Mouse (Mus musculus): ENCODE measurements at regions not wholly inside any gene's neighbourhood (a gene's known extent, or its start where the extent isn't known, plus 50 kb on each side); places are given as distances from the start of the nearest gene placed in this dataset.

GRCm38 (mm10) chr13:115425610-115426562 lies 324.1 kb upstream of the Itga1 start:
- DNase-seq: no peak

DNA sequence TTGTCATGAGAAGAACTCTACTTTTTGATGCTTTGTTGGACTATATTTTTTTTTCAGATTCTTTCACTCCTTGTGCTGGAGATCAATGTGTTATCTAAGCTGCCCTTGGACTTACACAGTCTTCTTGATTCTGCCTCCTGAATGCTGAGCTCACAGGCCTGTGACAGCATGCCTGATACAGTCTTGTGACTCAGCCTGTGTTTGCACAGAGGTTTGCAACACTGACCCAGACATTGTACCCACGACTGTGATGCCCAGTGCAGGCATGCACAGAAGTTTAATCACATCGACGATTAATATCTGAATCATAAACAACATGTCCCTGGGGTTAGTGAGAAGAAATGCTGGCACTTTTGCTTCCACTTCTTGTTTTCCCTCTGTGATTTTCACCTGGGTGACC lies 322.0 kb upstream of the Itga1 start:
- DNase-seq: no peak

- no peak for DNase-seq
Observed at GRCm38 (mm10) chr13:115421483-115421882, 319.7 kb upstream of the Itga1 start.

- no peak for DNase-seq
Observed at GRCm38 (mm10) chr13:115417829-115418228, 316.1 kb upstream of the Itga1 start.

GRCm38 (mm10) chr13:115413721-115414531 lies 312.2 kb upstream of the Itga1 start:
- DNase-seq: no peak

DNA sequence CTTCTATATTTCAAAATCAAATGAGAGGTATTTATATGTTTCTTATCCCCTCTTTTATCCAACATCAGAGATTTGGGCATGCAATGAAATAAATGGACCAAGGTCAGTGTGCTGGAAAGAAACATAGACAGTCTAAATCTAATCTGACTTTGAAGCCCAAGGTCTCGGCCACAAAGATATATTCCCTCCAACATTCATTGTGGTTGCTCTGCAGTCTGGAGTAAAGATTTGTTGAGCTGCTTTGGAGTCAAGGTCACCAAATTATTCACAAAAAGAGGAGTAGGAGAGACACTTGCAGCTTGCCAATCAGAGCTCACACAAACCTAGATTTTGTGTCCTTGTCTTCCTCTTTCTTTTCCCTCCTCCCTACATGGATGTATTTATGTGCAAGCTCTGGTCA lies 304.2 kb upstream of the Itga1 start:
- no peak for DNase-seq

DNA sequence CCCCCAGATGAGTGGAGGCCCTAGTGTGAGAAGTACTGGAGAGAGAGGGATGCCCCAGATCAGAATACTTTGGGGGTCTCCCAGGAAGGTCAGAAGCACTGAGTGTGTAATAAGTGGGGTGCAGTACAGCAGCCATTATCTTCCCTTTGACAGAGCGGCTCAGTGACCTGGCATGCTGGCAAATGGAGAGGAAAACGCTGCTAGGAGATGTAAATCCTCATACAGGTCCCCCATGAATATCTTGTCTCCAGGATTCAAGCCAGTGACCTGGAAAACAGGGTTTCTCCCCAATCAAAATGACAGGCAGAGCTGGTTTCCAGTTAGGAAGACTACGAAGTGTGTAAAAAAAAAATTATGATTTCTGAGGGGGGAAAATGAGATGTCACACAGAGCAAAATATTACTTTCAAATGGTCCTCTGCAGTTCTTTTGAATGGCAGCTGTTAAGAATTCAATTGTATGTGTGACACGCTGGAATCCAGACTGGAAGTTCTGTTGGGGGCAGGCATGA lies 299.0 kb upstream of the Itga1 start:
- no peak for DNase-seq

- no peak for DNase-seq
Observed at GRCm38 (mm10) chr13:115379682-115380081, 277.9 kb upstream of the Itga1 start.

DNA sequence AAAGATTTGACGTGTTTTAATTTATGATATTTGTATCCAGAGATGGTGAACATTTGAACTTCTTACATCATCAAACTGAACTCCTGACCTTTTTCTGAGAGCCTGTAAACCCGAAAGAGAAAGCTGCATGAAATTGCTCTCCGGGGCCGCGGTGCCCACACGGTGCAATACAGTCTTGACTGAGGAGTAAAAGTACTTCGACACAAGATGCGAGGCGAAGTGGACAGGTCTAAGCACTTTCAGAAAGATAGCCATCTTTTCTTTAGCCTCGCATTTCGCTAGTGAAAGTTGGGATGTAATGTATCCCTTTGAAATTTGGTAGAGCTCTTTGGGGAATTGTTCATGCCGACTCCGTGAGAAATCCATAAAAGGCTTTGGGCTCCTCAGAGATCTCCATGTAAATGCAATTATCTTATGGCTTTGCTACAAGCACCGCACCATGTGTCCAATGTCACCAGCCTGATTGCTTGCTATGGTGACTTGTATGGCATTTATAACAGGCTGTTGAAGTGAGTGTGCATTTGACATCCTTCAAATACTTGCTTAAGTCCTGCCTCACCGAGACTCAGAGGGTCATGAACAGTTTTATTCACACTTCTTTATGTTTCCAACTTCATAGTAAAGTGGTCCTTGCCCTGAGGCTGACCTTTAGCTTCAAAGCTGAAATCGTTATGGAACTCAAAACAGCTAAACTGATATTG lies 274.6 kb upstream of the Itga1 start:
- no peak for DNase-seq

DNA sequence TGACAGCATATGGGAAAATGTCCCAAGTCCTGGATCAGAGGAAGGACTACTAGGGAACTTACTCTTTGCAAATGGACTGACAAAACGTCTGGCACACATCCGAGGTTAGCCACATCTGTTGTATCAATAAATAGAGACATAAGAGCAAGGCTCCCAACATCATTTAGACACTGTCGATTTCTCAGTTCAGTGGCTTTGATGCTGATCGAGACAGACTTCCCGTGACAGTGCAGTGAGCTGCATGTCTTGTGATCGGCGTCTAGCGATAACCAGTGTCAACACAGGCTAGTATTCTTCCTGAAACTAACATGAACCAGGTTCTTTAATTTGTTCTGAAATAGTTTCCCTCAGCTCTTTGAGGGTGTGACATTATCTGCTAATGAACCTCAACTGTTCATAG lies 259.7 kb upstream of the Itga1 start:
- no peak for DNase-seq

- no peak for DNase-seq
Observed at GRCm38 (mm10) chr13:115347022-115347398, 245.2 kb upstream of the Itga1 start.

DNA sequence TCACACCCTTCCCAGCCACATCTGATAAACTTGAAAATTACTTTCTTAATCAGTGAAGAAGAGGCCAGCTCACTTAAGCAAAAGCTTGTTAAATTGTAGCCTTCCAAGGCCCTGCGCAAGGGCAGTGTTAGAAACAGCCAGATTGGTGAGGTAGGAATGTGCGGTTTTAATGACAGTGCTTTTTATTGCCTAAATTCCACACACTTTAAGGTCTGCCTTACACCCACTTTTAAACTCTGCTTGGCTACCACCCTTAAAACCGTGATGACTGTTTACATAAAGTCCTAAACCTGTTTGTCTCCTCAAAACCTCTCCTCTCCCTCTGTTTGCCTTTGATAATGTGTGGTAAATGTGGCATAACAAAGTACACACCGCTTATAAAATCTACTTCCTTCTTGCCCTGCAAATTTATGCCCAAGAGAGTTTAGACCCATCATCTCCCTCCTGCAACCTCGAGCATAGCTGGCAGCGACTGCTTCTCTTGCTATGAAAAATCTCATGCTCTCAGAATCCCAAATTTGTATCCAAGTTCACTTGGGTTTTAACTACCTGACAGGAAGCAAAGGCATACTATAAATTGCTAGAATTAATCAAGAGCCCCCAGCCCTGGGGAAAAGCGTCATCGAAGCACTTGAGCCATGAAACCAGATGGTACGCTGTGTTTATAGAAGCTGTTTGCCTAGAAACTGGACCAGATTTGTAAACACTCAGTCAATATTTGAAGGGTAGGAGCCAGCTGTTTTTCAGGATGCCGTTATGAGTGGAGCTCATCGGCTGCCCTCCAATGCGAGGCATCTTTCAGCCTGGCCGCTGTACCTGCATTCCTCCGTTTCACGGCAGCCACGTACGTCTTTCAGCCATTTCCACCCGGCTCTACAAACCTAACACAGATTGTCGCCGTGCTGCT lies 244.6 kb upstream of the Itga1 start:
- no peak for DNase-seq

GRCm38 (mm10) chr13:115329000-115329960 lies 227.5 kb upstream of the Itga1 start:
- no peak for DNase-seq

DNA sequence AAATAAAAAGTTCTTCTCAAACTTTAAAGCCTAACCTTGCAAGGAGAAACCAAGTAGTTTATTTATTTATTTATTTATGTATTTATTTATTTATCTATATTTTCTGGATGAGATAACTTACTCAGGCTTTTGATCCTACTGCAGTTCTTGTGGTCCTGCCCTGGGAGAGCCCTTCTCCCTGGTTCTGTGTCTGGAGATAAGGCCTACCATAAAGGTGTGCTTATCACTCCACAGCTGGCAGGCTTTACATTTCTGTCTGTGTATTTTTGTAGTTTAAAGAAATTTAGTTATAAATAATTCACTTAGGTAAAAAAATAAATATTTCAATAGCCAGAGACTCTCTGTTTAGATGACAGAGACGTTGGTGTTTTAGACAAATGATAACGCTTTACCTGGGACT lies 224.5 kb upstream of the Itga1 start:
- no peak for DNase-seq

GRCm38 (mm10) chr13:115316681-115317080 lies 214.9 kb upstream of the Itga1 start:
- DNase-seq: no peak

DNA sequence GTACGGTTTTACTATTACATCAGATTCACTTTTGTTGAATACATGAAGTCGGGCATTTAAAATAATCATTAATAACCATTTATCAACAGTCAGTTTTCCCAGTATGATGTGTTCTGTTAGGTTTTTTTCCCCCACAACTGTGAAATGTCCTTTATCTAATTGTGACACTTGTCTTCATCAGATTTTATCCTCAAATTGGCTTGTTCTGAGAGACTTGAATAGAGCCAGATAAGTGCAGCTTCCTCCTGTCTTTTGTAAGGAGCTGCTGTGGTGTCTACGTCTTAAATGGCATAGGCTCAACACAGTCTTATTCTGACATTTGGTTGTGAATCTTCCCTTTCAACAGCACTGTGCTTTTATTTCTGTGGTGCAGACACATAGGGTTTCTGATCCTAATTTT lies 206.8 kb upstream of the Itga1 start:
- DNase-seq: no peak

GRCm38 (mm10) chr13:115287371-115287770 lies 185.6 kb upstream of the Itga1 start:
- peak; percentile 6 for DNase-seq

- no peak for DNase-seq
Observed at GRCm38 (mm10) chr13:115266164-115266563, 164.4 kb upstream of the Itga1 start.

DNA sequence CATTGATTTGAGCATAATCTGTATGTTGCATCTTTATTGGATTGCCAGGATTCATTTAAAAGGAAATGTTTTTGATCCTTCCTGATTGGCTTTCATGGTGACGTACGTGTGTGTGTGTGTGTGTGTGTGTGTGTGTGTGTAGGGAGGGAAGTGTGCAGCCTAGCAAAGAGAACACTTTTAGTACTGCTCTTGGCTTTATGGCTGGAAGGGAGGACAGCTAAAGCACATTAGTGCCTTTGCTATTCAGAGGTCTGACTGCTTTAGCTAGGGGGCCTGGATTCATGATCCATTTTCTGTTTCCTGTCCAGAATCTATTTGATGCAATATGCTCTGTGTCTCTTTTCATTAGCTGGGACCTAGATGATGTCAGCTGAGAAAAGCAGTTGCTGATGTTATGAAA lies 155.6 kb upstream of the Itga1 start:
- DNase-seq: no peak

GRCm38 (mm10) chr13:115252541-115252940 lies 150.8 kb upstream of the Itga1 start:
- DNase-seq: no peak

DNA sequence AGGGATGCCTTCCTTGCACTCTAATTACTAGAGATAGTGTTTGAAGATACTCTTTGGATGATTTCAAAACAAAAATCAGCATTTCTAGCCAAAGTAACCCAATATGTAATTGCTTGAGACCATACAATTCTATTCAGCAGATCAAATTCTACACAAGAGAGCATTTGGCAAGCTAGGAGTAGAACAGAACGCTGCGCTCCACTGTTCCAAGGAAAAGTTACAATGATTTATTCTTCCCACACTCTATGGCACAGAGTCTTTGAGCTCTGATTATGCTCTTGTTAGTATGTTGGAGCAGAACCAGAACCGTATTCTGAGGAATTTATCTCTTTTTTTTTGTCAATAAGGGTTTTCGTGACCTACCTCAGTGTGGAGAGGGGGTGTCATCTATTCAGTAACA lies 130.2 kb upstream of the Itga1 start:
- peak; percentile 26 for DNase-seq

Data from layer of hippocampus, adult 9-11 months (tissue).